Mouse (Mus musculus): ENCODE results near the gene Lcn5.

DNA sequence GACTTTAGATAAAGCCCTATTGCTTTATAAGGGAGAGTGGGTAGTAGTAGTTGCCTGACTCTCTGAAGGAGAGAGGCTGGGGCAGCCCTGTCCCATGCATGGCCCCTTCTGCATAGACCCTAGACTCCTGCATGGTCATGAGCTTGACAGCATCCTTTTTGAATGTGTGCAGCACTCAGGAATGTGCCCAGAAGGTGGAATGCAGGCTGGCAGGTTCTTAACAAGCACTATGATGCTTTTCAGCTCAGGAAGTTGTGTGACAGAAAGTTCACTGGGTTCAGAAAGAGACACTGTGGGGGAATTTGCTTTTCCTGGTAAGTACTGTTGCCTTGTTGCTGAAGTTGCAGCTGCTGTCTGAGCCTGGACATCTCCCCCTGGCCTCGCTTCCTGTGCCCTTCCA lies 3.2 kb upstream of the Lcn5 start:
- TF ChIP-seq TAL1 (conservative IDR thresholded peaks at IDR 0.05; ENCODE audit: low read depth, low read length): no peak
- TF ChIP-seq CTCF (IDR thresholded peaks at IDR 0.05; ENCODE audit: low read depth, low read length): no peak
- no peak for TF ChIP-seq GATA1 (IDR thresholded peaks at IDR 0.05; ENCODE audit: borderline replicate concordance, low read length)
